9 mouse cellular contexts compared by ENCODE assay signal in the genomic region with DNA sequence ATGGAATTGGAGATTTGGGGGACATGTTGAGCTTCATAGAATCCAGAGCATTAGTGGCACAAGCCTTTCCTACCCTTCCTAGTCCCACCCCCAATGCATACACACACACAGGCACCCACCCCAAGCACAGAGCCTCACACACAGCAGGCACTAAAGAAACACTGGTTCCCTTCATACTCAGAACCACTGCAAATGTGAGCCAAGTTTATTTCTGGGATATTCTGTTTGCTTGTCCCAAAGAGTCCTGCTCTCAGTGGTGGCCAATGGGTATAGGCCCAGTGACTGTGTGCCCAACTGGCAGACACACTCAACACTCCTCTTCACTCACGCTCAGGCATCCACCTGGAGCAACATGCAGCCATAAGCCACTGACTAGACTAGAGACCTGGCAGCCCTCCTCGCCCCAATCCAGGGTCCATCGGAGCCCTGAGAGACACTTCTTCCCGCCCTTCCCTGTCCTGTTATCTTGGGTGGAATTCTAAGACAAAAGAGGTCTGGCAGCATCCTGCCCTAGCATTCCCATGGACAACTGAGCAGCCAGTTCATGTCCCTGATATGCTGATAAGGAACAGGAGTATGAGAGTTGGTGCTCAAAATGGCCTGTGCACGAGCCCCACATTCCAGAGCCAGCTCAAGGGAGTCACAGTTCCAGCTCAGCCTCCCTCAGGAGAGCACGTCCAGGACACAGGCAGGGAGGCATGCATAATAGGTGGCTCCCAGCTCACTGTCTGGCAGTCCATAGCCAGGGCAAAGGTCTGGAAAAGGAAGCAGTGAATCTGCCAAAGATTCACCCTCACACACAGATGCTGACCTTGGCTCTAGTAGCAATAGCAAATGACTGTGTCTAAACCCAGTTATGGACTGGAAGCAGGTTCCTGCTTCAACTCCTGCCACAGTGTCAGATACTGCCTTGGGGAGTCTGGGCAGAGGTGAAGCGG. TPM values are rescaled to one million over a fixed set of nuclear protein-coding genes. Genes with fewer than 3 reads are reported as not detected.
DNase-seq lines count a peak whose midpoint lies in the region; ATAC-seq and TF ChIP-seq lines count a peak whose summit lies in the region.
"Had no signal": no experiment of that assay in that cellular context is flagged by ENCODE, and none has a peak within 500 bp of the region (broad histone marks: within the 10 kb centered on the region; RNA-seq: fewer than 3 reads in every experiment).

No protein-coding gene starts in this region.

- peaks cover 35% of the 10 kb centered on the region for H3K4me1 ChIP-seq in hindbrain, postnatal 0 days (ENCODE audit: insufficient read depth, low read length)
- H3K4me1 ChIP-seq in hindbrain, embryonic 11.5 days (replicated peaks; ENCODE audit: control insufficient read depth, insufficient read depth, low read length), result peaks cover 30% of the 10 kb centered on the region
- H3K4me1 ChIP-seq in intestine, embryonic 15.5 days (replicated peaks), result peaks cover 85% of the 10 kb centered on the region
- H3K4me1 ChIP-seq in liver, embryonic 13.5 days (replicated peaks), result peaks cover 79% of the 10 kb centered on the region
- peaks cover 12% of the 10 kb centered on the region; the same call in 1 of the 2 replicates for H3K4me1 ChIP-seq in forebrain, postnatal 0 days (ENCODE audit: insufficient read depth)

- TF ChIP-seq CTCF in hindbrain, postnatal 0 days (IDR thresholded peaks at IDR 0.05; ENCODE audit: low read depth), result no peak
- TF ChIP-seq CTCF in forebrain, postnatal 0 days (IDR thresholded peaks at IDR 0.05; ENCODE audit: low read depth), result no peak

- DNase-seq in hindbrain, postnatal 0 days (ENCODE audit: low spot score), result no peak
- no peak for DNase-seq in hindbrain, embryonic 11.5 days (ENCODE audit: low spot score)
- DNase-seq in brain, adult 2 months (ENCODE audit: low read depth, low spot score), result peak; percentile 71
- no peak for DNase-seq in liver, embryonic 13.5 days
- DNase-seq in left cerebral cortex, adult 8-10 months (ENCODE audit: low spot score in 2 of 2), result no peak
- no peak for DNase-seq in left cerebral cortex, postnatal 4 days
- DNase-seq in forebrain, postnatal 0 days, result no peak

- no peak overlapping the region for H3K4me3 ChIP-seq in hindbrain, postnatal 0 days (ENCODE audit: low read length)
- no peak overlapping the region for H3K4me3 ChIP-seq in hindbrain, embryonic 11.5 days (ENCODE audit: low read depth, low read length)
- no peak overlapping the region for H3K4me3 ChIP-seq in intestine, embryonic 15.5 days (replicated peaks)
- no peak overlapping the region for H3K4me3 ChIP-seq in liver, embryonic 13.5 days (replicated peaks)
- H3K4me3 ChIP-seq in forebrain, postnatal 0 days (ENCODE audit: low read depth, low read length), result no peak overlapping the region
- H3K4me3 ChIP-seq: erythroblast, embryonic 14.5 days had no signal

- no peaks in the 10 kb centered on the region for H3K36me3 ChIP-seq in hindbrain, postnatal 0 days (ENCODE audit: insufficient read depth, low read length)
- no peaks in the 10 kb centered on the region for H3K36me3 ChIP-seq in hindbrain, embryonic 11.5 days (ENCODE audit: control insufficient read depth, insufficient read depth, low read length)
- no peaks in the 10 kb centered on the region for H3K36me3 ChIP-seq in intestine, embryonic 15.5 days
- no peaks in the 10 kb centered on the region for H3K36me3 ChIP-seq in liver, embryonic 13.5 days
- H3K36me3 ChIP-seq in forebrain, postnatal 0 days (ENCODE audit: insufficient read depth), result no peaks in the 10 kb centered on the region

- no peak for ATAC-seq in hindbrain, postnatal 0 days
- no peak for ATAC-seq in hindbrain, embryonic 11.5 days (ENCODE audit: low FRiP score)
- ATAC-seq in intestine, embryonic 15.5 days, result no peak
- no peak for ATAC-seq in liver, embryonic 13.5 days (ENCODE audit: low read depth)
- no peak for ATAC-seq in forebrain, postnatal 0 days

- no peaks in the 10 kb centered on the region for H3K27me3 ChIP-seq in hindbrain, postnatal 0 days (ENCODE audit: insufficient read depth, low read length)
- no peaks in the 10 kb centered on the region for H3K27me3 ChIP-seq in hindbrain, embryonic 11.5 days (ENCODE audit: control insufficient read depth, insufficient read depth, low read length)
- no peaks in the 10 kb centered on the region for H3K27me3 ChIP-seq in intestine, embryonic 15.5 days (replicated peaks)
- peaks cover 78% of the 10 kb centered on the region for H3K27me3 ChIP-seq in liver, embryonic 13.5 days
- no peaks in the 10 kb centered on the region for H3K27me3 ChIP-seq in forebrain, postnatal 0 days (ENCODE audit: insufficient read depth, low read length)

- H3K9ac ChIP-seq in hindbrain, postnatal 0 days (replicated peaks; ENCODE audit: low read length), result no peak overlapping the region
- no peak overlapping the region for H3K9ac ChIP-seq in hindbrain, embryonic 11.5 days (ENCODE audit: low read depth, low read length)
- H3K9ac ChIP-seq in intestine, embryonic 15.5 days, result no peak overlapping the region
- H3K9ac ChIP-seq in liver, embryonic 13.5 days, result no peak overlapping the region
- no peak overlapping the region for H3K9ac ChIP-seq in forebrain, postnatal 0 days

- H3K9me3 ChIP-seq in hindbrain, postnatal 0 days (ENCODE audit: low read length), result no peaks in the 10 kb centered on the region
- H3K9me3 ChIP-seq in hindbrain, embryonic 11.5 days (ENCODE audit: control insufficient read depth, low read length), result no peaks in the 10 kb centered on the region
- H3K9me3 ChIP-seq in intestine, embryonic 15.5 days, result no peaks in the 10 kb centered on the region
- no peaks in the 10 kb centered on the region for H3K9me3 ChIP-seq in liver, embryonic 13.5 days (replicated peaks)
- no peaks in the 10 kb centered on the region for H3K9me3 ChIP-seq in forebrain, postnatal 0 days (ENCODE audit: low read length)

- 0 out of 2 replicates have a peak overlapping the region, but pooled peaks have one; percentile 82 for H3K4me2 ChIP-seq in hindbrain, postnatal 0 days (ENCODE audit: low read depth, low read length)
- no peak overlapping the region for H3K4me2 ChIP-seq in hindbrain, embryonic 11.5 days (replicated peaks; ENCODE audit: low read depth, low read length)
- H3K4me2 ChIP-seq in intestine, embryonic 15.5 days (replicated peaks), result peak overlapping the region; percentile 81
- H3K4me2 ChIP-seq in liver, embryonic 13.5 days, result peak overlapping the region; percentile 15; the same call in 1 of the 2 replicates
- no peak overlapping the region for H3K4me2 ChIP-seq in forebrain, postnatal 0 days (ENCODE audit: low read depth)

- 70% methylated on average over 7 of the region's 7 CpGs for WGBS in hindbrain, postnatal 0 days
- WGBS in hindbrain, embryonic 11.5 days, result 67% methylated on average over 7 of the region's 7 CpGs
- WGBS in intestine, embryonic 15.5 days, result 52% methylated on average over 7 of the region's 7 CpGs
- WGBS in liver, embryonic 13.5 days (ENCODE audit: insufficient replicate concordance), result 50% methylated on average over 7 of the region's 7 CpGs
- WGBS in forebrain, postnatal 0 days, result 71% methylated on average over 7 of the region's 7 CpGs

- intact Hi-C loops in left cerebral cortex, postnatal 4 days (cut with DNase I), result no loop called here

- H3K27ac ChIP-seq in hindbrain, postnatal 0 days, result no peak overlapping the region
- no peak overlapping the region for H3K27ac ChIP-seq in hindbrain, embryonic 11.5 days (ENCODE audit: low read depth, low read length)
- H3K27ac ChIP-seq in intestine, embryonic 15.5 days, result 0 out of 2 replicates have a peak overlapping the region, but pooled peaks have one; percentile 9
- no peak overlapping the region for H3K27ac ChIP-seq in liver, embryonic 13.5 days
- H3K27ac ChIP-seq in forebrain, postnatal 0 days (ENCODE audit: low read depth, low read length), result no peak overlapping the region

RNA-seq across cellular contexts. Expression of gene Bcar1, which starts 14.1 kb away (rescaled TPM):
- total RNA-seq in hindbrain, postnatal 0 days (2014; rRNA removed), result 93.6 and 100 TPM in 2 replicates
- 42.6 and 48.8 TPM in 2 replicates for polyA plus RNA-seq in hindbrain, postnatal 0 days (2015; fragmentation: Nextera tagmentation; extraction: Ambion mirVana)
- polyA plus RNA-seq in hindbrain, embryonic 11.5 days (2014; fragmentation: Nextera tagmentation; extraction: Ambion mirVana), result 43.3 and 47.3 TPM in 2 replicates
- polyA plus RNA-seq in intestine, embryonic 15.5 days (2015; fragmentation: Nextera tagmentation; extraction: Ambion mirVana), result 40.8 and 44.2 TPM in 2 replicates
- polyA plus RNA-seq in liver, embryonic 13.5 days (2015; fragmentation: Nextera tagmentation; extraction: Ambion mirVana), result 5.6 and 6.3 TPM in 2 replicates
- total RNA-seq in left cerebral cortex, adult 8-10 months (2022), result 10 to 100 TPM; 49.4 to 54.6 (median 53.5) TPM
- 10 to 100 TPM; 58.2 to 59.7 TPM for total RNA-seq in left cerebral cortex, postnatal 4 days (2021)
- 53.4 and 60.3 TPM in 2 replicates for total RNA-seq in forebrain, postnatal 0 days (2014; rRNA removed)
- 43.4 and 47.0 TPM in 2 replicates for polyA plus RNA-seq in forebrain, postnatal 0 days (2015; fragmentation: Nextera tagmentation; extraction: Ambion mirVana)

RNA-seq across cellular contexts. Expression of gene Ctrb1, which starts 38.7 kb away (rescaled TPM):
- not detected in 2 replicates for total RNA-seq in hindbrain, postnatal 0 days (2014; rRNA removed)
- polyA plus RNA-seq in hindbrain, postnatal 0 days (2015; fragmentation: Nextera tagmentation; extraction: Ambion mirVana), result not detected in 2 replicates
- polyA plus RNA-seq in hindbrain, embryonic 11.5 days (2014; fragmentation: Nextera tagmentation; extraction: Ambion mirVana), result not detected in 2 replicates
- polyA plus RNA-seq in intestine, embryonic 15.5 days (2015; fragmentation: Nextera tagmentation; extraction: Ambion mirVana), result 1,145 and 3,143 TPM in 2 replicates
- 1.5 and 2.9 TPM in 2 replicates for polyA plus RNA-seq in liver, embryonic 13.5 days (2015; fragmentation: Nextera tagmentation; extraction: Ambion mirVana)
- total RNA-seq in left cerebral cortex, adult 8-10 months (2022), result not detected
- total RNA-seq in left cerebral cortex, postnatal 4 days (2021), result not detected
- total RNA-seq in forebrain, postnatal 0 days (2014; rRNA removed), result not detected in 2 replicates
- polyA plus RNA-seq in forebrain, postnatal 0 days (2015; fragmentation: Nextera tagmentation; extraction: Ambion mirVana), result not detected in 2 replicates
- polyA plus RNA-seq: erythroblast, embryonic 14.5 days had no signal

Comparison
In these comparisons a context has a peak if more than half of its experiments do, and no peak if none do; other contexts are left out.
1. H3K4me2 ChIP-seq: peak in hindbrain, postnatal 0 days (single experiment), intestine, embryonic 15.5 days (single experiment) and liver, embryonic 13.5 days (single experiment); none in hindbrain, embryonic 11.5 days (single experiment) and forebrain, postnatal 0 days (single experiment).
2. RNA of gene Ctrb1, which starts 38.7 kb away (polyA plus RNA-seq): 1,145 to 3,143 TPM in intestine, embryonic 15.5 days; 1.5 to 2.9 TPM in liver, embryonic 13.5 days, not detected in hindbrain, postnatal 0 days, not detected in hindbrain, embryonic 11.5 days and not detected in forebrain, postnatal 0 days; every median in the first group is over 100 times any median in the second.